23 mouse cellular contexts compared by ENCODE assay signal in genomic region chr1:43803906-43804474, GRCm38 (mm10).
"Had no signal": no experiment of that assay in that cellular context is flagged by ENCODE, and none has a peak within 500 bp of the region (broad histone marks: within the 10 kb centered on the region; RNA-seq: fewer than 3 reads in every experiment).

No protein-coding gene starts in this region.

- H3K4me2 ChIP-seq: lung, embryonic 15.5 days; midbrain, embryonic 12.5 days; neural tube, embryonic 13.5 days; neural tube, embryonic 15.5 days had no signal

- H3K4me1 ChIP-seq: lung, embryonic 15.5 days; midbrain, embryonic 10.5 days; midbrain, embryonic 12.5 days; neural tube, embryonic 13.5 days had no signal

- H3K27ac ChIP-seq: liver, embryonic 14.5 days; lung, embryonic 15.5 days; macrophage; midbrain, embryonic 10.5 days; midbrain, embryonic 12.5 days; neural tube, embryonic 13.5 days; neural tube, embryonic 15.5 days had no signal

- DNase-seq: lung, adult 2 months; lung, postnatal 14 days; lung, postnatal 36 days; midbrain, embryonic 14.5 days; retina, postnatal 1 day; right cerebral cortex, adult 18-20 months; right cerebral cortex, postnatal 25 days; right cerebral cortex, postnatal 4 days; spleen, adult 18-20 months; thymus, adult 2 months; thymus, postnatal 25 days; thymus, postnatal 4 days had no signal

- H3K9me3 ChIP-seq: lung, embryonic 15.5 days; megakaryocyte, embryonic 14.5 days; midbrain, embryonic 10.5 days; midbrain, embryonic 12.5 days; neural tube, embryonic 13.5 days; neural tube, embryonic 15.5 days had no signal

- H3K9ac ChIP-seq: liver, embryonic 14.5 days; lung, embryonic 15.5 days; midbrain, embryonic 12.5 days; neural tube, embryonic 13.5 days; neural tube, embryonic 15.5 days had no signal

- H3K4me3 ChIP-seq: lung, embryonic 15.5 days; megakaryocyte, embryonic 14.5 days; midbrain, embryonic 10.5 days; midbrain, embryonic 12.5 days; myocyte; neural tube, embryonic 13.5 days; neural tube, embryonic 15.5 days had no signal

- H3K27me3 ChIP-seq: lung, embryonic 15.5 days; megakaryocyte, embryonic 14.5 days; midbrain, embryonic 12.5 days; neural tube, embryonic 13.5 days; neural tube, embryonic 15.5 days had no signal

- ATAC-seq: lung, postnatal 0 days; midbrain, embryonic 16.5 days had no signal
